Mouse (Mus musculus) limb, embryonic 14.5 days (tissue): Measurements from ENCODE around the gene Zbtb12. TPM values are rescaled to one million over a fixed set of nuclear protein-coding genes. Genes with fewer than 3 reads are reported as not detected.
"Not testable (repeated sequence)": the region's sequence is repeated elsewhere in the genome, so short reads cannot be mapped to it uniquely, and the experiment has no call there.

Experiments used
- ATAC-seq: fragments of 200-750 bp; cut with Nextera tagmentation; 2 replicates; pipeline ENCODE4 v1.8.0; 2017; ENCODE audit warnings: low read depth, moderate number of reproducible peaks, moderate TSS enrichment; ENCODE audit not compliant: low FRiP score
- DNase-seq: peaks from one replicate; pipeline ENCODE4 v3.0.0-alpha.2; 2015; ENCODE audit warnings: low spot score
- H3K27ac ChIP-seq: fragments of 300-500 bp; sonication (generic); replicated peaks from 2 replicates; pipeline ENCODE4 v1.5.1; 2014; ENCODE audit warnings: low read depth, mild to moderate bottlenecking, low read length, moderate library complexity, mixed read lengths
- H3K27me3 ChIP-seq: fragments of 300-500 bp; sonication (generic); 2 replicates; pipeline ENCODE4 v1.6.1; 2014; ENCODE audit warnings: low read length, mixed read lengths; ENCODE audit not compliant: control insufficient read depth, insufficient read depth
- H3K36me3 ChIP-seq: fragments of 300-500 bp; sonication (generic); 2 replicates; pipeline ENCODE4 v1.6.1; 2014; ENCODE audit warnings: mild to moderate bottlenecking, low read length, moderate library complexity, mixed read lengths; ENCODE audit not compliant: control insufficient read depth, insufficient read depth
- H3K4me1 ChIP-seq: fragments of 300-500 bp; sonication (generic); 2 replicates; pipeline ENCODE4 v1.6.1; 2014; ENCODE audit warnings: antibody characterized with exemption, low read length, mixed read lengths; ENCODE audit not compliant: control insufficient read depth, insufficient read depth
- H3K4me2 ChIP-seq: fragments of 300-500 bp; sonication (generic); replicated peaks from 2 replicates; pipeline ENCODE4 v1.6.1; 2014; ENCODE audit warnings: low read depth, mild to moderate bottlenecking, low read length, moderate library complexity; ENCODE audit not compliant: severe bottlenecking
- H3K4me3 ChIP-seq: fragments of 300-500 bp; sonication (generic); replicated peaks from 2 replicates; pipeline ENCODE4 v1.5.1; 2014; ENCODE audit warnings: low read length
- H3K9ac ChIP-seq: fragments of 300-500 bp; sonication (generic); 2 replicates; pipeline ENCODE4 v1.6.1; 2014; ENCODE audit warnings: mild to moderate bottlenecking, low read depth, low read length, moderate library complexity; ENCODE audit not compliant: severe bottlenecking
- H3K9me3 ChIP-seq: fragments of 300-500 bp; sonication (generic); 2 replicates; pipeline ENCODE4 v1.6.1; 2016; ENCODE audit warnings: low read length; ENCODE audit not compliant: control insufficient read depth
- POLR2A ChIP-seq: fragments of 200-500 bp; IDR thresholded peaks from 2 replicates; pipeline ENCODE4 v1.8.0; 2012; ENCODE audit warnings: inconsistent platforms, mild to moderate bottlenecking, moderate library complexity, borderline replicate concordance; ENCODE audit not compliant: insufficient read depth, insufficient read length; ENCODE audit errors: extremely low read depth
- WGBS: fragments of 180-500 bp; shearing (Covaris S2); extraction: QIAGEN DNeasy Blood & Tissue Kit; methylation state at CpG from one replicate; pipeline ENCODE4 v1.1.7; 2014; 5-methylcytosine and 5-hydroxymethylcytosine counted together
- polyA plus RNA-seq, 2 experiments: library from polyadenylated mRNA; depleted of rRNA in 1 of 2; stranded (reverse) in 1 of 2; unstranded in 1 of 2; fragments of >200 nt; fragmentation: Nextera tagmentation in 1 of 2; extraction: Ambion mirVana in 1 of 2; gene quantifications; 2 replicates each; pipeline versions ENCODE4 v1.2.1 to v1.2.3; 2012 to 2014

Zbtb12 gene
- polyA plus RNA-seq (2012; rRNA removed) (44.3 and 52.0 TPM in 2 replicates), polyA plus RNA-seq (2014; fragmentation: Nextera tagmentation; extraction: Ambion mirVana) (1.4 and 1.5 TPM in 2 replicates)

- Histone ChIP-seq H3K9ac (no peak within 1 kb of the TSS), H3K27me3 (no peaks in the 10 kb centered on the region), H3K36me3 (no peaks in the 10 kb centered on the region), H3K4me1 (peaks cover 6% of the 10 kb centered on the region; the same call in 1 of the 2 replicates), H3K4me3 (no peak within 1 kb of the TSS), H3K4me2 (no peak within 1 kb of the TSS), H3K9me3 (no peaks in the 10 kb centered on the region), H3K27ac (no peak within 1 kb of the TSS)
- no peak for DNase-seq
- no peak for ATAC-seq
- 36% methylated on average over 11 of the region's 11 CpGs for WGBS
- no peak for TF ChIP-seq POLR2A
These were observed at the start of gene Zbtb12 for GRCm38 (mm10) chr17:34879336-34879879. Zbtb12 (plus strand) TSS chr17:34879483.

- not testable (repeated sequence) for H3K4me3 ChIP-seq, H3K27me3 ChIP-seq, ATAC-seq, H3K27ac ChIP-seq, H3K9me3 ChIP-seq, DNase-seq, H3K4me2 ChIP-seq, H3K4me1 ChIP-seq, H3K9ac ChIP-seq
- WGBS: 88% methylated on average over 1 of the region's 1 CpGs
- H3K36me3 ChIP-seq: peaks cover 37% of the 10 kb centered on the region
These were observed 48.5 kb upstream of the Zbtb12 start for GRCm38 (mm10) chr17:34830776-34831175.

GRCm38 (mm10) chr17:34836155-34836855 lies 43.0 kb upstream of the Zbtb12 start:
- H3K27me3 ChIP-seq: no peaks in the 10 kb centered on the region
- peaks cover 33% of the 10 kb centered on the region for H3K36me3 ChIP-seq
- no peak for TF ChIP-seq POLR2A
- peak overlapping the region; percentile 3; the same call in 1 of the 2 replicates for H3K27ac ChIP-seq
- H3K4me2 ChIP-seq: peak overlapping the region; percentile 93
- ATAC-seq (peak; percentile 72), DNase-seq (no peak)
- H3K4me3 ChIP-seq: peak overlapping the region; percentile 83
- H3K9ac ChIP-seq: peak overlapping the region; percentile 69
- H3K9me3 ChIP-seq: no peaks in the 10 kb centered on the region
- 6% methylated on average over 42 of the region's 48 CpGs for WGBS
- H3K4me1 ChIP-seq: peaks cover 14% of the 10 kb centered on the region

GRCm38 (mm10) chr17:34836856-34837221 lies 42.4 kb upstream of the Zbtb12 start, which contains the start of the genes Stk19 and Dxo:
Stk19 (minus strand) TSS chr17:34836945.
Dxo (plus strand) TSS chr17:34837019.
- Histone ChIP-seq H3K27me3 (no peaks in the 10 kb centered on the region), H3K4me2 (peak within 1 kb of the TSS; percentile 95), H3K9ac (peak within 1 kb of the TSS; percentile 69), H3K4me3 (peak within 1 kb of the TSS; percentile 83), H3K27ac (peak within 1 kb of the TSS; percentile 74), H3K9me3 (no peaks in the 10 kb centered on the region), H3K4me1 (peaks cover 14% of the 10 kb centered on the region), H3K36me3 (peaks cover 37% of the 10 kb centered on the region)
- WGBS: under 1% methylated on average over 40 of the region's 40 CpGs
- ATAC-seq (peak; percentile 93), DNase-seq (peak; percentile 98)
- 0 out of 2 replicates have a peak, but pooled peaks have one; percentile 81 for TF ChIP-seq POLR2A

DNA sequence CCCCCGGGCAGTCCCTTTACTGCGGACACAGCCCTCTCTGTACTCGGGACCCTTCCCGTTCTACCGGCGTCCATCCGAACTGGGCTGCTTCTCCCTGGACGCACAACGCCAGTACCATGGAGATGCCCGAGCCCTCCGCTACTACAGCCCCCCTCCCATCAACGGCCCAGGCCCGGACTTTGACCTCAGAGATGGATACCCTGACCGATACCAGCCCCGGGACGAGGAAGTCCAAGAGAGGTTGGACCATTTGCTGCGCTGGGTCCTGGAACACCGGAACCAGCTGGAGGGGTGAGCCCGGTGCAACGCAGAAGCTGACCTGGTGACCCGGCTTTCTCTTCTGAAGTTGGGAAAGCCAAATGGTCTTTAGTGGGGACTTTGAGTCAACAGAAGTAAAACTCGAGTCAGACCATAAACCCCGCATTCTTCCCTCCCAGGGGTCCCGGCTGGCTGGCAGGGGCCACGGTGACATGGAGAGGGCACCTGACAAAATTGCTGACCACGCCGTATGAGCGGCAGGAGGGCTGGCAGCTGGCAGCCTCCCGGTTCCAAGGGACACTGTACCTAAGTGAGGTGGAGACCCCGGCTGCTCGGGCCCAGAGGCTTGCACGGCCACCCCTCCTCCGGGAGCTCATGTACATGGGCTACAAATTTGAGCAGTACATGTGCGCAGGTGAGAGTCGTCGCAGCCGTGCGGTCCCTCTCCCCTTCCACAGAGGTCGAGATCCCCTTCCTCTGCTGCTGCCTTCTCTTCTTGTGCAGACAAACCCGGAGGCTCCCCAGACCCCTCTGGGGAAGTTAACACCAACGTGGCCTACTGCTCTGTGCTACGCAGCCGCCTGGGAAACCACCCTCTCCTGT lies 41.6 kb upstream of the Zbtb12 start:
- H3K9ac ChIP-seq: peak overlapping the region; percentile 69
- H3K4me2 ChIP-seq: peak overlapping the region; percentile 95
- no peak for TF ChIP-seq POLR2A
- peak overlapping the region; percentile 83 for H3K4me3 ChIP-seq
- no peaks in the 10 kb centered on the region for H3K27me3 ChIP-seq
- no peaks in the 10 kb centered on the region for H3K9me3 ChIP-seq
- WGBS: 36% methylated on average over 42 of the region's 43 CpGs
- no peak for ATAC-seq
- DNase-seq: no peak
- H3K4me1 ChIP-seq: peaks cover 14% of the 10 kb centered on the region
- H3K36me3 ChIP-seq: peaks cover 46% of the 10 kb centered on the region
- H3K27ac ChIP-seq: peak overlapping the region; percentile 74
